Mouse (Mus musculus): ENCODE measurements around the gene Gars. TPM values are rescaled to one million over a fixed set of nuclear protein-coding genes. Genes with fewer than 3 reads are reported as not detected.

Gene Gars
- total RNA-seq, 2 experiments from 2014 or later, result 197 to 204 TPM

DNA sequence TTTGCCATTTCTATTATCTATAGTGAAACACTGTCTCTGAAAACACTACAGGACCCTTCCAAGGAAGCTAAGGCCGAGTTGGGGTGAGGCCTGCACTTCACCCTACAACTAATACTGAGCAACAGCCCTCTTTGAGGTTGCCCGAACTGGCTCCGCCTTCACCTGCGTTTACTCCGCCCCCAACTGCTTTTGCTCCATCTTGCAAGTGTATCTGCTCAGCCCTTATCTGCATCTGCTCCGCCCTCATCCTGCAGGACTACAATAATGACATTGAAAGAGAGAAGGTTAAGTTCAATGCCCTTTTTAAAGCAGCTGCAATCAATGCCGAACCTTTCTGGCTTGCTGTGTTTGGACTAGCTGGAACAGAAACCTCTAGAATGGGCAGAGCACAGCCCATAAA, 16.0 kb upstream of the Gars start:
- intact Hi-C loops (cut with DNase I), result no loop called here
- no peak for DNase-seq

- DNase-seq, result peak; percentile 36
- intact Hi-C loops (cut with DNase I), result no loop called here
Observed at GRCm38 (mm10) chr6:55027642-55028041, 10.2 kb upstream of the Gars start.

DNA sequence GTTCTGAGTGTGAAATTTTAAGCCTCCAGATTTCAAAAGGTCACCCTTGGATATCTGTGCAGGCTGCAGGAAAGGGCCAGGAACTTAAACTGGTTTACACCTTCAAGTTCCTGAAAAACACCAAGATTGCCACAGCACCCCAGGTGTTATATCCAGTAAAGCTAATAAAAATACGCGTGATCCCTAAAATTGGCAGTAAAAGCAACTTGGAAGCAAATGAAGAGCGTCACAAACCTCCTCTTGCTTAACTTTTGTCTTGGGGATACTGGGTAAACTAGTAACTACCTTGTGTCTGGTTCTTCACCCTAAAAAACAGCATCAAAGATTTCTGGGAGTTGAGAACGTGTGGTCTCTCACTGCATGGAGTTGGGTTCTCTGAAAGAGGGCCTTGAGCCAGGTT, 1.1 kb upstream of the Gars start:
- intact Hi-C loops (cut with DNase I), result no loop called here

GRCm38 (mm10) chr6:55038671-55039445, 1.1 kb downstream of the Gars start:
- DNase-seq, result peak; percentile 13
- intact Hi-C loops (cut with DNase I), result no loop called here

More for the DNA sequence above, 1.1 kb upstream of the Gars start:
- no peak for DNase-seq

DNA sequence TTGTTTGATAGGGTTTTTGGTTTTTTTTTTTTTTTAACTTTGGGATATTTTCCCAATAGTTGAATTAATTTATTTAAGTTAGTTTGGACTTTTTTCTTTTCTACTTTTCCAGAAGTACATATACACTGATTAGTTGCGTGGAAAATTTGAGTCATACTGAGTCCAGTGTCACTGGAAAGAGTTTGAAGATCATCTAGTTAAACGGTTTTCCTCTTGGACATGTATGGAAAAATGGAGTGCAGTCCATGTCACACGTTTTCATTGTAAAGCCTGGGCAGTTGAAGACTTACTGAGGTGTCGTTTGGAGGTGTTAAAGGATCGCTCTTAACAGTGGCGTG, 1.6 kb downstream of the Gars start:
- intact Hi-C loops (cut with DNase I), result no loop called here

DNA sequence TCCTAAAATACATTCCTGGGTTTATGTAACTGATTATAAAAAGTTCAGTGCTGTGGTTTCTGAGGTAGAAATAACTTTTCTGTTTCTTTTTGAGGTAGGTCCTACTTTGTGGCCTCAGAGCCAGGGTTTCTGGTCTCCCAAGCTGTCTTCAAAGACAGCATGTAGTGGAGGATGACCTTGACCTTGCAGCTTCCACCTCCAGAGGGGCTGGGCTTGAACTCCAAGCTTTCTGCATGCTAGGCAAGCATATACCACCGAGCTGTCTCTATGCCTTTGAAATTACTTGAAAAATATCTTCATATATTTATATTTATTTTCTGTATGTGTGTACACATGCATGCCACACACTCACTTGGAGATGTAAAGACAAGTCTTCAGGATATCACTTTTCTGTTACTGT, 2.2 kb downstream of the Gars start:
- DNase-seq, result no peak
- intact Hi-C loops (cut with DNase I), result no loop called here

More for the DNA sequence above, 1.6 kb downstream of the Gars start:
- no peak for DNase-seq

DNA sequence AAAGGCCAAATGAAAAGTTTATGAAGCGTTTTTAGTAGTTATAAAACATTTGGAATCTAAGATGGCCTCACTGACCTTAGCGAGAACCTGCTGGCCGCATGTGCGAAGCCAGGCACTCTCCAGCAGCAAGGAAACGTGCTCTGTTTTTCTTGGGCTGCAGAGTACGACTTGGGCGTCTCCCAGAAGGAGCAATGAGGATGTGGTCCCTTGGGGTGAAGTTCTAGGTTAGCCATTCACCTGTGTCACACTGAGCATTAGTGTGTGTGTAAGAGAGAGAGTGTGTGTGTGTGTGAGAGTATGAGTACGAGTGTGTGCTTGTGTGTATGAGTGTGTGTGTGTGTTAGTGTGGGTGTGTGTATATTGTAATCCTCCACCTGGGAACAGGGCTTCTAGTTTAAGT, 5.4 kb downstream of the Gars start:
- intact Hi-C loops (cut with DNase I), result no loop called here
- no peak for DNase-seq

DNA sequence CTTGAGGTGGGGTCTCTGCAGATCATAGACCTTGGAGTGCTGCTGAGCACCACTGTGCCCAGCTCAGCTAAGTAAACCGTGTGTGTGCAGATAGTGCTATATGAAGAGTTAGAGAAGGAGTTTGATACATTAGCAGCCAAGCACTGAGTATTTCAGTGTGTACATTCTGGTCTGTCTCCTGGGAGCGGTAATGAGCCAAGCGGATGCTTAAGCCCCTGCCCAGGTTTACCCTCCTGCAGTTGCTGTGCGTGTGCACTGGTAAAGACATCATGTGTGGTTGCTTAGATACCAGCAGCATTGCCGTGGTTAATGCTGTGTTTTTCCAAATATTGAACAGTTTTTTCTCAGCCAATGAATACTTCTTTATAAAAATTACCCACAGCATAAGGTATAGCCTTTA, 6.7 kb downstream of the Gars start:
- no peak for DNase-seq
- intact Hi-C loops (cut with DNase I), result no loop called here

- no peak for DNase-seq
- intact Hi-C loops (cut with DNase I), result no loop called here
Observed at GRCm38 (mm10) chr6:55045326-55045725, 7.5 kb downstream of the Gars start.

- intact Hi-C loops (cut with DNase I), result no loop called here
- DNase-seq, result no peak
Observed at GRCm38 (mm10) chr6:55049186-55049585, 11.4 kb downstream of the Gars start.

DNA sequence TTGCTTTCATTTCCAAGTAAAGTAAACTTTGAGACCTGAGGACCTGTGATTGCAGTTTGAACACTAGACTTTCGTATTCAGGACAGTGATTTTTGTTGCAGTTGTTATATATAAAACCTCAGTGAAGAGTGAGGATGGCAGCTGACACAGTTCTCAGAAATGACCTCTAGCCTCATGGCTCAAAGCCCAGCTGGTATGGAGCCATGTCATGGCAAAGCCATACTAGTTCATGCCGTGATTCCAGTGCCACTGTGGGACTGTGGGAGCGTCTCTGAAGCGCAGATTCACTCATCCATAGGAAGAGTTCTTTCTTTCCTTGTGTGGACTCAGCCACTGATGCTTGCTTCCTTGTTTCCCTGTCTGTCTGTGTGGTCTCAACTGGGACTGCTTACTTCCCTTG, 16.7 kb downstream of the Gars start:
- intact Hi-C loops (cut with DNase I), result no loop called here
- no peak for DNase-seq

DNA sequence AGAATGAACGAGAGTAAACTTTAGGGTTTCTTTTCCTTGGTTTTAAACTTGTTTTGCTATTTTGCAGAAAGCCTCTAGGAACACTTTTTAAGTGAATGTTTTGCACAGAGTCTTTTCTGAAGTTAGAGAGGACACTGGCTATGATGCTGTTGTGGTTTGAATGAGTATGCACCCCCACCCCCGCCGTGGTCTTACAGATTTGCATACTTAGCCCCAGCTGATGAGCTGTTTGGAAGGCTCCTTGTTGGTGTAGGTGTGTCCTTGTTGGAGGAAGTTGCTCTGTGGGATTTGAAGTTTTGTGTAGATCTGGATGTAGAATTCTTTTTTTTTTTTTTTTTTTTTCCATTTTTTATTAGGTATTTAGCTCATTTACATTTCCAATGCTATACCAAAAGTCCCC, 19.6 kb downstream of the Gars start:
- no peak for DNase-seq

GRCm38 (mm10) chr6:55060241-55060825, 22.5 kb downstream of the Gars start:
- intact Hi-C loops (cut with DNase I), result no loop called here
- no peak for DNase-seq

More for the DNA sequence above, 19.6 kb downstream of the Gars start:
- intact Hi-C loops (cut with DNase I), result no loop called here

GRCm38 (mm10) chr6:55061328-55061727, 23.5 kb downstream of the Gars start:
- DNase-seq, result no peak
- intact Hi-C loops (cut with DNase I), result no loop called here

DNA sequence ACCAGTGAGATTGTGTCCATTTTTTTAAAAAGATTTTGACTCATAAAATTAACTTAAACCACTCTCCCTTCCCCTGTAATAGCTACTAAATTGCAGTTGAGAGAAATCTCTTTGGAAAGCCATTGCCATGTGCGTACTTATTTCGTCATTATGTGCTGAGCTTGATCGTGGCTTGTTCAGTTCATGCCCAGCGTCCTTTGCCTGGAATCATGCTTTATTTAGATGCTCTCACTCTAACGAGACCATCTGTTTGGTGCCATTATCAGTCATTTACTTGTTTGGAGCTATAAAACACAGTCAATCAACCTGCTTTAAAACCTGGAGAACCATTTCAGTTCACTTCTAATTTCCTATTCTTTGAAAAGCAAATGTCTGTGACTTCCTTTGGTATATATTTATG, 24.4 kb downstream of the Gars start:
- no peak for DNase-seq

GRCm38 (mm10) chr6:55063793-55064476, 26.1 kb downstream of the Gars start:
- intact Hi-C loops (cut with DNase I), result no loop called here
- no peak for DNase-seq

More for the DNA sequence above, 24.4 kb downstream of the Gars start:
- intact Hi-C loops (cut with DNase I), result no loop called here

DNA sequence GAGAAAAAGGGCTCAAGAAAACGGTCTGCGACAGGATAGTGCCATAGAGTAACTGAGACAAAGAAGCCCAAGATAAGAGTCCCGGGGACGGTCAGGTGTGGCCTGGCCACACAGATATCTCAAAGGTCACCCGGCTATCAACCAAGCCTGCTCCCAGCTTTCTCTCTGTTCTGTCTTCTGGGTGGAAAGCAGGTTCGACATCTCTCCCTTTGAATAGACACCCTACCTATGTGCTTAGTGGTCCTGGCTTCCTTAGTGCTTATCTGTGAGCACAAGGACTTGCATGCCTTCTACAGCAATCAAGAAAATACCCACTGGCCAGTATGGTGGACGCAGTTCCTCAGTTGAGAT, 26.6 kb downstream of the Gars start:
- intact Hi-C loops (cut with DNase I), result no loop called here
- DNase-seq, result no peak

GRCm38 (mm10) chr6:55065903-55066302, 28.1 kb downstream of the Gars start:
- no peak for DNase-seq
- intact Hi-C loops (cut with DNase I), result no loop called here

- intact Hi-C loops (cut with DNase I), result loop anchor here (10.0 kb wide), 1 partner anchor 88 kb away; no protein-coding TSS in a partner anchor
- no peak for DNase-seq
Observed at GRCm38 (mm10) chr6:55076561-55077255, 38.9 kb downstream of the Gars start.

DNA sequence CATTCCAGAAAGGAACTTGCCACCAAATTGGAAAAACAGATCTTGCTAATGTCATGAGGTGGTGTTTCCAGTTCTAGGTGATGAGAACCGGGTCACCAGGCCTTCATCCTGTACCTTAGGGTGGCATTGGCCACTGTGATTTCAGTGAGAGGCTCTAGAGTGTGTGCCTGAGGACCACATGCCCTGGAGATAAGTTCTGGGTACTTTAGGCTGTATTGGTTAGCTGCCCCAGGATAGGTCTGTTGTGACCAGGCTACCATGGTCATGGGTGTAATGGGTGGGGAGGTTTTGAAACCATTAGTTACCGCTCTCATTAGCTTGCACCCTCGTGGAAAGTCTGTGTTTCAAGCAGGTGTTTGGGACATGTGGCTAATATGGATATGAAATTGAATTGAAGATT, 43.6 kb downstream of the Gars start:
- DNase-seq, result no peak
- intact Hi-C loops (cut with DNase I), result no loop called here

GRCm38 (mm10) chr6:55082261-55083051, 44.6 kb downstream of the Gars start:
- intact Hi-C loops (cut with DNase I), result no loop called here
- no peak for DNase-seq

Data from left cerebral cortex, postnatal 4 days (tissue).